Mouse (Mus musculus): ENCODE results near the gene Gm6993.

Gm6993 gene

GRCm38 (mm10) chr12:31240470-31240869 lies at the start of gene Gm6993:
TSS of gene Gm6993 (plus strand) at chr12:31240770.
- TF ChIP-seq GATA4 (IDR thresholded peaks at IDR 0.05; ENCODE audit: insufficient replicate concordance, low read length), result no peak

GRCm38 (mm10) chr12:31191329-31191954 lies 49.1 kb upstream of the Gm6993 start:
- TF ChIP-seq GATA4 (IDR thresholded peaks at IDR 0.05; ENCODE audit: insufficient replicate concordance, low read length), result no peak

- no peak for TF ChIP-seq GATA4 (IDR thresholded peaks at IDR 0.05; ENCODE audit: insufficient replicate concordance, low read length)
Measured at GRCm38 (mm10) chr12:31202509-31202908, 38.1 kb upstream of the Gm6993 start.

- TF ChIP-seq GATA4 (IDR thresholded peaks at IDR 0.05; ENCODE audit: insufficient replicate concordance, low read length), result no peak
Measured at GRCm38 (mm10) chr12:31203746-31204455, 36.7 kb upstream of the Gm6993 start.

- TF ChIP-seq GATA4 (IDR thresholded peaks at IDR 0.05; ENCODE audit: insufficient replicate concordance, low read length), result no peak
Measured at GRCm38 (mm10) chr12:31204898-31205297, 35.7 kb upstream of the Gm6993 start.

GRCm38 (mm10) chr12:31205983-31206633 lies 34.5 kb upstream of the Gm6993 start:
- no peak for TF ChIP-seq GATA4 (IDR thresholded peaks at IDR 0.05; ENCODE audit: insufficient replicate concordance, low read length)

- TF ChIP-seq GATA4 (IDR thresholded peaks at IDR 0.05; ENCODE audit: insufficient replicate concordance, low read length), result no peak
Measured at GRCm38 (mm10) chr12:31208766-31209165, 31.8 kb upstream of the Gm6993 start.

- TF ChIP-seq GATA4 (IDR thresholded peaks at IDR 0.05; ENCODE audit: insufficient replicate concordance, low read length), result no peak
Measured at GRCm38 (mm10) chr12:31209377-31209805, 31.2 kb upstream of the Gm6993 start.

- no peak for TF ChIP-seq GATA4 (IDR thresholded peaks at IDR 0.05; ENCODE audit: insufficient replicate concordance, low read length)
Measured at GRCm38 (mm10) chr12:31213556-31213955, 27.0 kb upstream of the Gm6993 start.

GRCm38 (mm10) chr12:31215003-31215402 lies 25.6 kb upstream of the Gm6993 start:
- TF ChIP-seq GATA4 (IDR thresholded peaks at IDR 0.05; ENCODE audit: insufficient replicate concordance, low read length), result no peak

GRCm38 (mm10) chr12:31217232-31217631 lies 23.3 kb upstream of the Gm6993 start:
- TF ChIP-seq GATA4 (IDR thresholded peaks at IDR 0.05; ENCODE audit: insufficient replicate concordance, low read length), result no peak

- TF ChIP-seq GATA4 (IDR thresholded peaks at IDR 0.05; ENCODE audit: insufficient replicate concordance, low read length), result no peak
Measured at GRCm38 (mm10) chr12:31218774-31219173, 21.8 kb upstream of the Gm6993 start.

GRCm38 (mm10) chr12:31221522-31221921 lies 19.0 kb upstream of the Gm6993 start:
- TF ChIP-seq GATA4 (IDR thresholded peaks at IDR 0.05; ENCODE audit: insufficient replicate concordance, low read length), result no peak

GRCm38 (mm10) chr12:31222282-31222681 lies 18.3 kb upstream of the Gm6993 start:
- no peak for TF ChIP-seq GATA4 (IDR thresholded peaks at IDR 0.05; ENCODE audit: insufficient replicate concordance, low read length)

- no peak for TF ChIP-seq GATA4 (IDR thresholded peaks at IDR 0.05; ENCODE audit: insufficient replicate concordance, low read length)
Measured at GRCm38 (mm10) chr12:31222741-31223140, 17.8 kb upstream of the Gm6993 start.

- TF ChIP-seq GATA4 (IDR thresholded peaks at IDR 0.05; ENCODE audit: insufficient replicate concordance, low read length), result no peak
Measured at GRCm38 (mm10) chr12:31225451-31225850, 15.1 kb upstream of the Gm6993 start.

Data from liver, adult (tissue).